Mouse (Mus musculus): ENCODE data around the gene Grid2. TPM values are rescaled to one million over a fixed set of nuclear protein-coding genes. Genes with fewer than 3 reads are reported as not detected.

The Grid2 gene
- total and polyA plus RNA-seq, 3 experiments: not detected

GRCm38 (mm10) chr6:64480592-64480991, 1224.9 kb downstream of the Grid2 start:
- H3K9ac ChIP-seq (ENCODE audit: control insufficient read depth, low read depth, low read length, poor library complexity, severe bottlenecking): no peak overlapping the region
- DNase-seq (ENCODE audit: low read depth, low spot score): no peak
- H3K4me1 ChIP-seq (ENCODE audit: control insufficient read depth in 1 of 2, insufficient read depth in 2 of 2, low read length in 2 of 2): no peaks in the 10 kb centered on the region
- H3K27ac ChIP-seq (ENCODE audit: control insufficient read depth, low read depth, low read length): no peak overlapping the region
- no peak for TF ChIP-seq NELFE (IDR thresholded peaks at IDR 0.05; ENCODE audit: low read depth, low read length)
- TF ChIP-seq POLR2A (IDR thresholded peaks at IDR 0.05; ENCODE audit: control insufficient read depth in 1 of 2, insufficient read depth in 1 of 2, low read depth in 1 of 2, low read length in 2 of 2, poor library complexity in 1 of 2): no peak
- TF ChIP-seq CHD1 (IDR thresholded peaks at IDR 0.05; ENCODE audit: low read depth, low read length): no peak
- no peak for TF ChIP-seq EP300 (IDR thresholded peaks at IDR 0.05; ENCODE audit: low read depth in 1 of 2, low read length in 2 of 2)
- H3K4me3 ChIP-seq (ENCODE audit: control insufficient read depth in 1 of 2, insufficient read depth in 1 of 2, low read depth in 2 of 2, low read length in 2 of 2): no peak overlapping the region
- H3K9me3 ChIP-seq (replicated peaks; ENCODE audit: insufficient read depth, low read length): no peaks in the 10 kb centered on the region
- no peaks in the 10 kb centered on the region for H3K36me3 ChIP-seq (ENCODE audit: control insufficient read depth in 1 of 2, insufficient read depth in 2 of 2, low read length in 2 of 2)
- H3K79me2 ChIP-seq (ENCODE audit: control insufficient read depth, insufficient read depth, low read length, poor library complexity): no peaks in the 10 kb centered on the region
- H3K27me3 ChIP-seq (ENCODE audit: control insufficient read depth in 1 of 2, insufficient read depth in 2 of 2, low read length in 2 of 2): no peaks in the 10 kb centered on the region

- H3K79me2 ChIP-seq (ENCODE audit: control insufficient read depth, insufficient read depth, low read length, poor library complexity): no peaks in the 10 kb centered on the region
- H3K4me3 ChIP-seq (ENCODE audit: control insufficient read depth in 1 of 2, insufficient read depth in 1 of 2, low read depth in 2 of 2, low read length in 2 of 2): no peak overlapping the region
- no peaks in the 10 kb centered on the region for H3K4me1 ChIP-seq (ENCODE audit: control insufficient read depth in 1 of 2, insufficient read depth in 2 of 2, low read length in 2 of 2)
- H3K27me3 ChIP-seq (ENCODE audit: control insufficient read depth in 1 of 2, insufficient read depth in 2 of 2, low read length in 2 of 2): no peaks in the 10 kb centered on the region
- H3K9ac ChIP-seq (ENCODE audit: control insufficient read depth, low read depth, low read length, poor library complexity, severe bottlenecking): no peak overlapping the region
- no peaks in the 10 kb centered on the region for H3K9me3 ChIP-seq (replicated peaks; ENCODE audit: insufficient read depth, low read length)
- TF ChIP-seq BHLHE40 (IDR thresholded peaks at IDR 0.05; ENCODE audit: borderline replicate concordance, low read depth, low read length) (no peak), KAT2A (conservative IDR thresholded peaks at IDR 0.05; ENCODE audit: low read depth, low read length) (no peak), GABPA (IDR thresholded peaks at IDR 0.05; ENCODE audit: low read depth, low read length) (no peak), POLR2A (IDR thresholded peaks at IDR 0.05; ENCODE audit: control insufficient read depth in 1 of 2, insufficient read depth in 1 of 2, low read depth in 1 of 2, low read length in 2 of 2, poor library complexity in 1 of 2) (no peak), TBP (IDR thresholded peaks at IDR 0.05; ENCODE audit: low read depth, low read length) (no peak), NRF1 (IDR thresholded peaks at IDR 0.05; ENCODE audit: insufficient read depth, low read depth, low read length, poor library complexity, severe bottlenecking) (no peak), EP300 (IDR thresholded peaks at IDR 0.05; ENCODE audit: low read depth in 1 of 2, low read length in 2 of 2) (no peak), USF1 (IDR thresholded peaks at IDR 0.05; ENCODE audit: low read depth, low read length) (no peak), E2F4 (IDR thresholded peaks at IDR 0.05; ENCODE audit: borderline replicate concordance, low read depth, low read length) (no peak), MYB (IDR thresholded peaks at IDR 0.05; ENCODE audit: low read depth, low read length) (no peak), RCOR1 (IDR thresholded peaks at IDR 0.05; ENCODE audit: low read depth, low read length) (no peak), ETS1 (IDR thresholded peaks at IDR 0.05; ENCODE audit: low read depth, low read length) (no peak), ZKSCAN1 (IDR thresholded peaks at IDR 0.05; ENCODE audit: low read depth, low read length) (no peak), MEF2A (IDR thresholded peaks at IDR 0.05; ENCODE audit: extremely low read depth, insufficient replicate concordance, low read depth, low read length, poor library complexity, severe bottlenecking) (no peak), UBTF (IDR thresholded peaks at IDR 0.05; ENCODE audit: borderline replicate concordance, insufficient read depth, low read depth, low read length) (no peak), MAX (IDR thresholded peaks at IDR 0.05; ENCODE audit: low read length) (no peak), JUND (IDR thresholded peaks at IDR 0.05; ENCODE audit: low read depth, low read length) (no peak), NELFE (IDR thresholded peaks at IDR 0.05; ENCODE audit: low read depth, low read length) (no peak), RAD21 (IDR thresholded peaks at IDR 0.05; ENCODE audit: low read depth, low read length) (no peak)
- no peaks in the 10 kb centered on the region for H3K36me3 ChIP-seq (ENCODE audit: control insufficient read depth in 1 of 2, insufficient read depth in 2 of 2, low read length in 2 of 2)
- no peak overlapping the region for H3K27ac ChIP-seq (ENCODE audit: control insufficient read depth, low read depth, low read length)
- DNase-seq (ENCODE audit: low read depth, low spot score): no peak
Observed at GRCm38 (mm10) chr6:64490313-64491067, 1234.8 kb downstream of the Grid2 start.

All from MEL (cell line).